Mouse (Mus musculus) spleen, postnatal 36 days (tissue): ENCODE measurements around the gene Clca3a1.

Experiments used
- DNase-seq, 2 experiments: peaks; one replicate each; pipeline ENCODE4 v3.0.0; 2022; ENCODE audit warnings: low spot score in 2 of 2, mixed read lengths in 1 of 2

Gene Clca3a1

DNA sequence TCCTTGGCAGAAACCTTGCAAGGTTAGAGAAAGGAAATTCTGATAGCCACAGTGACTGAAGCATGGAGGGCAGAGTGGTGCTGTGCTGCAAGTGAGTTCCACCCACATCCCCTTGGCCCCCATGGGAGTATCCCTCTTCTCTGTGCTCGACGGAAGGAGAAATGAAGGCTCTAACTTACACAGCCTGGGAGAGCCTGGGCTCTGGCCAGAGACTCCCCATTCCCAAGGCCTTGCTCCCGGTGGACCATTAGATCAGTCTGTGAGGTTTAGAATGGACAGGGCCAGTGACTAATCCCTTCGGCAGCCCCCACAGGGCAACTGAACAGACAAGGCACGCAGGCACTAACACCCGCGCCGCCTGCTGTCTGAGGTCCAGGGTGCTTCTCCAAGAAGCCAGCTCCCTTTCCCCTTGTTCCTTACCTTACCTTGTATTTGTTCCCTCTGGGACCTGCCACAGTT, 81.0 kb downstream of the Clca3a1 start:
- no peak for DNase-seq
